Mouse (Mus musculus) splenic B cell, adult 2 months (primary cell): ENCODE results near the gene Nmnat3.

Experiments used
- DNase-seq: peaks from one replicate; pipeline ENCODE4 v3.0.0-alpha.2; 2011; ENCODE audit warnings: low read depth, low spot score
- H3K27me3 ChIP-seq: 2 replicates; pipeline ENCODE4 v1.6.1; 2012; ENCODE audit warnings: mild to moderate bottlenecking, low read length, moderate library complexity, mixed read lengths; ENCODE audit not compliant: control insufficient read depth, poor library complexity, insufficient read depth, severe bottlenecking
- H3K36me3 ChIP-seq: 2 replicates; pipeline ENCODE4 v1.6.1; 2012; ENCODE audit warnings: mild to moderate bottlenecking, low read length, moderate library complexity, mixed read lengths; ENCODE audit not compliant: control insufficient read depth, poor library complexity, insufficient read depth, severe bottlenecking

The Nmnat3 gene

DNA sequence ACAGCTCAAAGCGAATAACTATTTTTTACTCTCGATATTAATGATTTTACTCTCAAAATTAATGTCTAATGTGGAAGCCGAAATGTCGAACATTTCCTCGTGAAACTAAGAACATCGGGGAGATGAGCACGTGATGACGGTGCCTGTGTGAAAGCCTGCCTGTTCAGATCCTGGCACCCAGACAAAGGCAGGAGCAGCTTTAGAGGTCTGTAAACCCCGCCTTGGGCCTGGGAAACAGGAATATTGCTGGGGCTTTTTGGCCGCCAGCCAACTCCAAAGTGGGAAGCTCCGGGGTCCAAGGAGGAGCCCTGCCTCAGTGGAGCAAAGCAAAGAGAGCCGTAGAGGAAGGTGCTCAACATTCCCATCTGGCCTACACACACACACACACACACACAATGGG, 120.5 kb downstream of the Nmnat3 start:
- DNase-seq: no peak
- H3K27me3 ChIP-seq: no peaks in the 10 kb centered on the region
- H3K36me3 ChIP-seq: no peaks in the 10 kb centered on the region; the same call in 1 of the 2 replicates

DNA sequence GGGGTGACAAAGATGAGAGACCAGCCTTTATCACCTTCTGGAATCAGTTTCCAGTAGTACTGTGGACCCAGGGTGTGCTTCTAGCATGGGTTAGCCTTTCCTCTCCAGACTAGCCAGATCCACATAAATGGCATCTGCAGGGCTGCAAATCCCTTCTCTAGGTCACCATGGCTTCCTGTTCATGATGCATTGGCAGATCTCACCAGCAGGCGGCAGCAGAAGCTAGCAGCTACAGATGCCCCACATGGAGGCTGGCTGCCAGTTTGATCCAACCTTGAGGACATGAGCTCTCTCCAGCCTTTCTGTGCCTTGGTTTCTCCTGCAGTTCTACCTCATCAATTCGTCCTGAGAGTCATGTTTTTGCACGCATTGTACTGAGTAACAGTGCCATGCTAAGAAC, 121.9 kb downstream of the Nmnat3 start:
- no peaks in the 10 kb centered on the region for H3K27me3 ChIP-seq
- peak; percentile 42 for DNase-seq

GRCm38 (mm10) chr9:98415427-98415826, 128.2 kb downstream of the Nmnat3 start:
- Histone ChIP-seq H3K36me3 (no peaks in the 10 kb centered on the region), H3K27me3 (no peaks in the 10 kb centered on the region)
- no peak for DNase-seq

More for the DNA sequence above, 121.9 kb downstream of the Nmnat3 start:
- no peaks in the 10 kb centered on the region; the same call in 1 of the 2 replicates for H3K36me3 ChIP-seq

- Histone ChIP-seq H3K36me3 (no peaks in the 10 kb centered on the region), H3K27me3 (no peaks in the 10 kb centered on the region)
- DNase-seq: no peak
Measured at GRCm38 (mm10) chr9:98417919-98418318, 130.7 kb downstream of the Nmnat3 start.

GRCm38 (mm10) chr9:98418346-98418745, 131.1 kb downstream of the Nmnat3 start:
- no peak for DNase-seq
- Histone ChIP-seq H3K36me3 (no peaks in the 10 kb centered on the region), H3K27me3 (no peaks in the 10 kb centered on the region)

- H3K36me3 ChIP-seq: no peaks in the 10 kb centered on the region
- no peaks in the 10 kb centered on the region for H3K27me3 ChIP-seq
- no peak for DNase-seq
Measured at GRCm38 (mm10) chr9:98420666-98421065, 133.4 kb downstream of the Nmnat3 start.

DNA sequence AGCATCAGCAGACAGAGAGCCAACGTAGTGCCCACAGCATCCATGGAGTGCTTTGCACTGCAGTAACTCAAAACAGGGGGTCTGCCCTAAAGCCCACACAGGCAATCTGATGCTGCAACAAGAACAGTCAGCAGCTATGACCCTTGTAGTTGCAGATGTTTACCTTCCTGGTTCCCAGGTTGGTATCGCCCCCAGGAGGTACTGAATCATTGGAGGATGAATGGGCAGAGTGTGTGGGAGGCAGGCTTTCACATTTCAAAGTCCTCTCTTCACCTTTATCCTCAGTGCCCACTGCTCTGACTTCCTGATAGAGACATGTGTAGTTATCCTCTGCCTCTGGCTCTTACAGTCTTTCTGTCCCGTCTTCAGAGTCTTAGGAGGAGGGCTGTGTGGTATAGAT, 134.7 kb downstream of the Nmnat3 start:
- DNase-seq: no peak
- no peaks in the 10 kb centered on the region for H3K36me3 ChIP-seq
- no peaks in the 10 kb centered on the region for H3K27me3 ChIP-seq

DNA sequence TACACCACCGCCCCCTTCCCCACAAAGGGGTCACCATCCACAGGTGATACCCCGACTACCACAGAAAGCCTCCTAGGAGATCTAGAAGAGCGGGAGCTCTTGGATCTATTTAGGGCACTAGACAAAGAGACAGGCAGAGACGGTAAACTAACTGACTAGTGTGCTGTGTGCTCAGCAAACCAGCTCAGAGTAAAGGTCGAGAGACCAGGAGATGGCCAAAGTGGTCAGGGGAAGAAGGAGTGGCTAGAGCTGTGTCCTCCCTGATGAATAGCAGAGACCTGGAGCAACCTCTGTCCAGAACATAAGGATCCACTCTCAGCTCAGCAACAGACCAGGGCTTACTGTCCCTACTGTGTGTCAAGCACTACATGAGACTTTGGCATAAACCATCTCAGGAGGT, 135.4 kb downstream of the Nmnat3 start, which contains the start of gene Rbp1:
Rbp1 (plus strand) TSS at position 306 of the 400 bp plus-strand sequence.
- no peak for DNase-seq
- H3K36me3 ChIP-seq: no peaks in the 10 kb centered on the region

DNA sequence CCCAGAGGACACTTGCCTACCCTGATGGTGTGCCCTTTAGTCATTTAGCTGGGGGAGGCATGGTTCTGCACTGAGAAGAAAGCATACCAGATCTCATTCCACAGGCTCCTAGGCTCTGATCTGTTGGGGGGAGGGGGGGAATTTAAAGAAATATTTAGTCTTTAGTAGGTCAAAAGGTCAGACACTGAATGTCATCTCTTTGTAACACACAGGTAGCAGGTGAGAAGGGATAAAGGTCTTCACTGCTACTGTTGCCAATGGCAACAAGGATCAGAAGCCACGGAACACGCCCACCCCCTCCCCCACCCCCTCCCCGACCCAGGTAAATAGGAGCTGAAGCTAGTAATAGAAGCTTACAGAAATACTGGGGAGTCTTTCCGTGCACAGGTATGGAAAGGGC, 136.5 kb downstream of the Nmnat3 start:
- H3K36me3 ChIP-seq: no peaks in the 10 kb centered on the region
- DNase-seq: no peak
- no peaks in the 10 kb centered on the region for H3K27me3 ChIP-seq

More for the DNA sequence above, 135.4 kb downstream of the Nmnat3 start, which contains the start of gene Rbp1:
- H3K27me3 ChIP-seq: no peaks in the 10 kb centered on the region

GRCm38 (mm10) chr9:98424291-98424690, 137.1 kb downstream of the Nmnat3 start:
- DNase-seq: no peak
- H3K27me3 ChIP-seq: no peaks in the 10 kb centered on the region
- no peaks in the 10 kb centered on the region for H3K36me3 ChIP-seq

DNA sequence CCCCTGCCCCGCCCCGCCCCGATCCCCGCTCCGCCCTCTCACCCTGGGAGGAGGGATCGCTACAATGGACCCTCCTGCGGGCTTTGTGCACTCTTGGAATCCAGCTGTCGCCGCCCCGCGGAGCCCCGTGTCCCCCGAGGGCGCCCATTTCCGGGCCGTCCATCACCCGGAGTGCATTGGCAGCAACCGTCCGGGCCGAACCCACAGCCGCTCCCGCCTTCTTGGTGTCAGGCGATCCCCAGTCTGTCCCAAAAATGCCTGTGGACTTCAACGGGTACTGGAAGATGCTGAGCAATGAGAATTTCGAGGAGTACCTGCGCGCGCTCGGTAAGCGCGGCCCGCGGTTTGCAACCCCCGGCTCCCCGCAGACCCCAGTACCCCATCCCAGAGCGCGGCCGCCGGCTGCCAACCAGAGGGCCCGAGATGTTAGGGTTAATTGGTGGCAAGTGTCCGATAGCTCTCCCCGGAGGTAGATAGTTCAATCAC, 137.5 kb downstream of the Nmnat3 start:
- Histone ChIP-seq H3K27me3 (no peaks in the 10 kb centered on the region), H3K36me3 (no peaks in the 10 kb centered on the region)
- DNase-seq: no peak

- H3K27me3 ChIP-seq: no peaks in the 10 kb centered on the region
Measured at GRCm38 (mm10) chr9:98425351-98425880, 138.2 kb downstream of the Nmnat3 start.

GRCm38 (mm10) chr9:98427906-98428517, 140.8 kb downstream of the Nmnat3 start:
- Histone ChIP-seq H3K36me3 (no peaks in the 10 kb centered on the region), H3K27me3 (no peaks in the 10 kb centered on the region)
- DNase-seq: no peak

More at GRCm38 (mm10) chr9:98425351-98425880, 138.2 kb downstream of the Nmnat3 start:
- H3K36me3 ChIP-seq: no peaks in the 10 kb centered on the region
- DNase-seq: no peak

GRCm38 (mm10) chr9:98428783-98429182, 141.5 kb downstream of the Nmnat3 start:
- DNase-seq: no peak
- no peaks in the 10 kb centered on the region for H3K27me3 ChIP-seq
- no peaks in the 10 kb centered on the region for H3K36me3 ChIP-seq

DNA sequence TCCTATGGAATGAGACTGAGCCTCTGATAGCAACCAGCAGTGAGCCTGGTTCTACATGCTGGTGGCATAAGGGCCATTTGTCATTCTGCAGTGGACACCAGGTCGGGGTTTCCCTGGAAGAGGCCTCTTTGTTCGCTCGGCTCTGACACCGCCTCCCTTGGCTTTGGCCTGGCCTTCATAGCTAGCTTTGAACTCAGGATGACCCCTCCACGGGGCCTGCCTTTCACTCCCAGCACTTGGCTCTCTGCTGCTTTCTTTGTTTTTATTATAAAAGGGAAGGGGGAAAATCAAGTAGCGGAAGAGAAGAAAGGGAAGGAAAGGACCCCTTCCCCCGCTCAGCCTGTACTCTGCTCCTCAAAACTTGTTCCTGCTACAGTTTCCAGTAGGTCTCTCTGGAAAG, 142.6 kb downstream of the Nmnat3 start:
- Histone ChIP-seq H3K36me3 (no peaks in the 10 kb centered on the region), H3K27me3 (no peaks in the 10 kb centered on the region)
- no peak for DNase-seq
